Mouse (Mus musculus): ENCODE results near the gene Cramp1l. TPM values are rescaled to one million over a fixed set of nuclear protein-coding genes. Genes with fewer than 3 reads are reported as not detected.
A peak's percentile ranks its signal among the peaks of the same experiment; 100 is the strongest.
"Not testable (repeated sequence)": the region's sequence is repeated elsewhere in the genome, so short reads cannot be mapped to it uniquely, and the experiment has no call there.

Gene Cramp1l
- polyA plus RNA-seq, 1 experiment: 4.2 TPM

GRCm38 (mm10) chr17:25007480-25007879 is 8.1 kb downstream of the Cramp1l start:
- Histone ChIP-seq H3K4me3 (ENCODE audit: insufficient read depth, low read depth, low read length) (no peak overlapping the region), H3K27ac (replicated peaks; ENCODE audit: low read depth, low read length) (no peak overlapping the region), H3K4me1 (ENCODE audit: control insufficient read depth, insufficient read depth, insufficient read length, low read length) (0 out of 2 replicates have a peak, but pooled peaks cover 3% of the 10 kb centered on the region)

- Histone ChIP-seq H3K4me3 (ENCODE audit: insufficient read depth, low read depth, low read length) (no peak overlapping the region), H3K4me1 (ENCODE audit: control insufficient read depth, insufficient read depth, insufficient read length, low read length) (0 out of 2 replicates have a peak, but pooled peaks cover 5% of the 10 kb centered on the region), H3K27ac (replicated peaks; ENCODE audit: low read depth, low read length) (no peak overlapping the region)
Measured at GRCm38 (mm10) chr17:25005102-25005501, 10.5 kb downstream of the Cramp1l start.

- peaks cover 9% of the 10 kb centered on the region; the same call in 1 of the 2 replicates for H3K4me1 ChIP-seq (ENCODE audit: control insufficient read depth, insufficient read depth, insufficient read length, low read length)
- no peak overlapping the region for H3K27ac ChIP-seq (replicated peaks; ENCODE audit: low read depth, low read length)
- no peak overlapping the region for H3K4me3 ChIP-seq (ENCODE audit: insufficient read depth, low read depth, low read length)
Measured at GRCm38 (mm10) chr17:24994721-24995120, 20.9 kb downstream of the Cramp1l start.

GRCm38 (mm10) chr17:24987221-24987620 is 28.4 kb downstream of the Cramp1l start:
- Histone ChIP-seq H3K4me1 (ENCODE audit: control insufficient read depth, insufficient read depth, insufficient read length, low read length) (no peaks in the 10 kb centered on the region), H3K4me3 (ENCODE audit: insufficient read depth, low read depth, low read length) (no peak overlapping the region), H3K27ac (replicated peaks; ENCODE audit: low read depth, low read length) (no peak overlapping the region)

- no peak overlapping the region for H3K27ac ChIP-seq (replicated peaks; ENCODE audit: low read depth, low read length)
- H3K4me1 ChIP-seq (ENCODE audit: control insufficient read depth, insufficient read depth, insufficient read length, low read length): no peaks in the 10 kb centered on the region
- peak overlapping the region; percentile 48 for H3K4me3 ChIP-seq (ENCODE audit: insufficient read depth, low read depth, low read length)
Measured at GRCm38 (mm10) chr17:24960852-24961715, 54.5 kb downstream of the Cramp1l start.

GRCm38 (mm10) chr17:24960135-24960851 is 55.3 kb downstream of the Cramp1l start, which contains the start of gene Jpt2:
Jpt2 (minus strand) TSS chr17:24960689.
- Histone ChIP-seq H3K4me1 (ENCODE audit: control insufficient read depth, insufficient read depth, insufficient read length, low read length) (no peaks in the 10 kb centered on the region), H3K27ac (replicated peaks; ENCODE audit: low read depth, low read length) (no peak within 1 kb of the TSS), H3K4me3 (ENCODE audit: insufficient read depth, low read depth, low read length) (peak within 1 kb of the TSS; percentile 72)

GRCm38 (mm10) chr17:24959371-24959770 is 56.2 kb downstream of the Cramp1l start:
- Histone ChIP-seq H3K4me1 (ENCODE audit: control insufficient read depth, insufficient read depth, insufficient read length, low read length) (no peaks in the 10 kb centered on the region), H3K27ac (replicated peaks; ENCODE audit: low read depth, low read length) (no peak overlapping the region), H3K4me3 (ENCODE audit: insufficient read depth, low read depth, low read length) (peak overlapping the region; percentile 72)

DNA sequence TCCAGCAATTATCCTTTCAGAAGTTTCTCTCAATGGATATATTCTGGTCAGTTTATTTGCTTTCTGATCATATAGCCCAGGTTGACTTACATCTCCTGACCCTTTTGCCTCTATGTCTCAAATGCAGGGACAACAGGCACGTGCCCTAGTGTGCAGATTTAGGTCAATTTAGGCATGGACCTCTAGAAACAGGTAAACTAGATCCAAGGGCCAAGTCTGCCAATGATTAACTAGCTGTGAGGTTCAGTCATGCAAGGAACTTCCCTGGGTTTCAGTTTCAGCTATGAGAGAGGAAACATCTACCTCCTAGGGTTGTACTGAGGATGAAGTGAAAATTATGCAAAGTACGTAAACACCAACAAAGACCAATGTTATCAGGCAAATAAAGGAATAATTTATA is 62.3 kb downstream of the Cramp1l start:
- Histone ChIP-seq H3K4me1 (ENCODE audit: control insufficient read depth, insufficient read depth, insufficient read length, low read length) (no peaks in the 10 kb centered on the region), H3K27ac (replicated peaks; ENCODE audit: low read depth, low read length) (no peak overlapping the region)

GRCm38 (mm10) chr17:24950671-24951070 is 64.9 kb downstream of the Cramp1l start:
- H3K27ac ChIP-seq (replicated peaks; ENCODE audit: low read depth, low read length): no peak overlapping the region
- no peak overlapping the region for H3K4me3 ChIP-seq (ENCODE audit: insufficient read depth, low read depth, low read length)
- H3K4me1 ChIP-seq (ENCODE audit: control insufficient read depth, insufficient read depth, insufficient read length, low read length): no peaks in the 10 kb centered on the region

More for the DNA sequence above, 62.3 kb downstream of the Cramp1l start:
- no peak overlapping the region for H3K4me3 ChIP-seq (ENCODE audit: insufficient read depth, low read depth, low read length)

- Histone ChIP-seq H3K4me3 (ENCODE audit: insufficient read depth, low read depth, low read length) (no peak overlapping the region), H3K4me1 (ENCODE audit: control insufficient read depth, insufficient read depth, insufficient read length, low read length) (no peaks in the 10 kb centered on the region), H3K27ac (replicated peaks; ENCODE audit: low read depth, low read length) (no peak overlapping the region)
Measured at GRCm38 (mm10) chr17:24948204-24948603, 67.4 kb downstream of the Cramp1l start.

DNA sequence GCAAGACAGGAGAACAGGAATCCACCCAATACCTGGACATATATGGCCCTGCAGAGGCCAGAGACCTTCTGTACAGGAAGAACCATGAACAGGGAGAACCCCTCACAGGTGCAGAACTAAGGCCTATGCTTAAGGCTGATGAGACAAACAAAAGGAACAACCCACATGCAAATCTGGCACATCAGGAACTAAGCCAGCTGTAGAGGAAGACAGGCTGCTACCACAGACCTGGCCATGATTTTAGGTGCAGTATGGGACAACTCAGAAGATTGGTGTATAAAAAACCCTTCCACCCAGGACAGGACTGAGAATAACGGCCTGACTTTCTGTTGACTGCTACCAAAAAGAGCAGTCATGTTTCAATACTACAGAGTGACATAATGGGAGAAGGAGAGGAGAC is 72.0 kb downstream of the Cramp1l start:
- not testable (repeated sequence) for H3K4me3 ChIP-seq (ENCODE audit: insufficient read depth, low read depth, low read length); H3K4me1 ChIP-seq (ENCODE audit: control insufficient read depth, insufficient read depth, insufficient read length, low read length); H3K27ac ChIP-seq (replicated peaks; ENCODE audit: low read depth, low read length)

DNA sequence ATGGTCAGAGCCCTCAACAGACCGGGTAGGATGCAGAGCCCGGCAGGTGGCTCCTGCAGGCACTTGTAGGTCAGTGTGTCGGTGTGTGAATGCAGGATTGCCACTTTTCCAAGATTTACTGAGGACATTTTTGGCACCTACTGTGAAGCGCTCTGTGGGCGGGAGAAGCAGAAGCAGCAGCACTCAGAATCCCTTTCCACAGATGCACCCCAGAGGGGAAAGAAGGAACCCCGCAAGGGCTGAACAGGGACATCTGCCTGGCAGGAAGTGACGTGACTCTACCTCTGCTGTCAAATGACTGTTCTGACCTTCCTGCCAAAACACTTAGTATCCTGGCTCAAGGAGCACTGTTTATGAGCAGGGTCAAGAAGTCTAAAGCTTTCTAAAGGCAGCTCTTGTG is 72.6 kb downstream of the Cramp1l start:
- no peak overlapping the region for H3K4me3 ChIP-seq (ENCODE audit: insufficient read depth, low read depth, low read length)
- H3K4me1 ChIP-seq (ENCODE audit: control insufficient read depth, insufficient read depth, insufficient read length, low read length): no peaks in the 10 kb centered on the region
- no peak overlapping the region for H3K27ac ChIP-seq (replicated peaks; ENCODE audit: low read depth, low read length)

GRCm38 (mm10) chr17:24942453-24942852 is 73.1 kb downstream of the Cramp1l start:
- not testable (repeated sequence) for H3K4me1 ChIP-seq (ENCODE audit: control insufficient read depth, insufficient read depth, insufficient read length, low read length); H3K4me3 ChIP-seq (ENCODE audit: insufficient read depth, low read depth, low read length); H3K27ac ChIP-seq (replicated peaks; ENCODE audit: low read depth, low read length)

DNA sequence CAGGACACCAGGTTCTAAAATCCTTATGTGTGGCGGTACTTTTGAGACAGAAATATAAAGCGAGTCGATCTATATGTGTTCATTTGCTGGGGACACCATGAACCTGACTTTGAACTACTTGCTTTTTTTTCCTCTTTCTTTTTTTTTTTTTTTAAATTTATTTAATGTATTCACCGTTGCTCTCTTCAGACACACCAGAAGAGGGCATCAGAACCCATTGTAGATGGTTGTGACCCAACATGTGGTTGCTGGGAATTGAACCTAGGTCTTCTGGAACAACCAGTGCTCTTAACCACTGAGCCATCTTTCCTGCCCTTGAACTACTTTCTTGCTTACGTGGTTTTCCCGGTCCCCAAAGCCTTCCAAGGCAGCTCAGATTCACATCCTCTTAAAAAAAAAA is 78.3 kb downstream of the Cramp1l start:
- peak overlapping the region; percentile 85 for H3K27ac ChIP-seq (replicated peaks; ENCODE audit: low read depth, low read length)
- peaks cover 12% of the 10 kb centered on the region for H3K4me1 ChIP-seq (ENCODE audit: control insufficient read depth, insufficient read depth, insufficient read length, low read length)
- peak overlapping the region; percentile 76 for H3K4me3 ChIP-seq (ENCODE audit: insufficient read depth, low read depth, low read length)
